Mouse (Mus musculus) cerebellum, adult 2 months (tissue): ENCODE measurements at regions not wholly inside any gene's neighbourhood (a gene's known extent, or its start where the extent isn't known, plus 50 kb on each side); places are given as distances from the start of the nearest gene placed in this dataset.

ENCODE experiments used
- DNase-seq, 2 experiments: peaks; one replicate each; pipeline ENCODE4 v3.0.0; 2021
- H3K27ac ChIP-seq: fragments of 200-500 bp; 2 replicates; pipeline ENCODE4 v1.5.1; 2012; ENCODE audit warnings: low read length, control low read depth, inconsistent platforms; ENCODE audit not compliant: insufficient read depth
- H3K27me3 ChIP-seq: fragments of 200-500 bp; 2 replicates; pipeline ENCODE4 v1.6.1; 2012; ENCODE audit warnings: inconsistent platforms, mild to moderate bottlenecking, low read length, moderate library complexity; ENCODE audit not compliant: control insufficient read depth, insufficient read depth
- H3K4me1 ChIP-seq: fragments of 200-500 bp; 2 replicates; pipeline ENCODE4 v1.6.1; 2011; ENCODE audit warnings: low read length; ENCODE audit not compliant: control insufficient read depth, insufficient read depth
- H3K4me3 ChIP-seq: fragments of 200-500 bp; replicated peaks from 2 replicates; pipeline ENCODE3; 2011; ENCODE audit warnings: mild to moderate bottlenecking, low read depth, low read length, control low read depth; ENCODE audit not compliant: insufficient read depth
- CTCF ChIP-seq: fragments of 200-500 bp; IDR thresholded peaks from 2 replicates; pipeline ENCODE4 v1.5.1; 2011; ENCODE audit warnings: low read depth, mild to moderate bottlenecking, control low read depth, low read length, moderate library complexity, borderline replicate concordance; ENCODE audit not compliant: insufficient read depth
- POLR2A ChIP-seq: fragments of 200-500 bp; IDR thresholded peaks from 2 replicates; pipeline ENCODE4 v1.6.1; 2011; ENCODE audit warnings: low read length, control low read depth, borderline replicate concordance; ENCODE audit not compliant: insufficient read depth
- WGBS: fragments of 180-500 bp; shearing (Covaris S2); methylation state at CpG from one replicate; pipeline ENCODE4 v1.1.7; 2018; 5-methylcytosine and 5-hydroxymethylcytosine counted together

DNA sequence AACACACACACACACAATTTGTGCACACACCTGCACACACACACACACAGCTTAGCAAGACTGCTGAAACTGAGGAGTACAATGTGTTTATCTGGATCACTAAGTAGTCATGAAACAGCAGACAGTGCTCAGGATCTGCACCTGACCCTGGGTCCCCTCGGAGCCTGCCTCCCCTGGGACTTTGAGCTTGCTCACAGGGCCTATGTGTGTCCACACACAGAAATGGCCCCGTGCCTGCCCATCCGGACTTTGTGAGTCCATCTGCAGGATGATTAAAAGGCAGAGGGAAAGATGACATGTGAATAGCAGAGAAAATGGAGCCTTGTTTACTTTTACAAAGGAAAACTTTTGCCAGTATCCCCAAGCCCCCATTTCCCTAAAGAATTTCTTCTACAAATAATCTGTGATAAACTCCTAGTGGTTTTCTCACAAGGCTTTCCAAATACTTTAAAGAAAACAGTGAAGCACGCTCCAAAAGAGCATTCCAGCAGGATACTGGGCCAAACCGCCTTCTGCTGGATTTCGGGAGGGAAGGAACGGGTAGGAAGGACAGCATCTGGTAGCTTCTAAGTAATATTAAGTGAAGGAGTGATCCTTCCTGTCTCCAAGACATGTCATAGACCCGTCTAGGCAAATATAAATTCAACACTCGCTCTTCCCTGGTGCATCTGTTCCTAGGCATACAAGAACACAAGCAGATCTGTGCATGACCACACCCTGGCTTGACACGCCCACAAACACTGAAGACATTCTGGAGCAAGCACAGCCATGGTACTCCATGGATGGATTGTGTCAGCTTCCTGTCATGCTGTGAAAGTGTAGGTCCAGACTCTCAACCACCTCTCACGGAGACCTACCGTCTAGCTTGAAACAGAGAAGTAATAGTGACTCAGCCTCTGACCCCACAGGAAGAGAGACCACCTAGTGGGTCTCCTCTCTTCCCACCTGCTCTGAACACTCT lies 52.1 kb upstream of the Zfp637 start:
- TF ChIP-seq POLR2A (no peak), CTCF (no peak)
- no peak for DNase-seq
- H3K4me1 ChIP-seq, result no peaks in the 10 kb centered on the region
- no peak overlapping the region for H3K27ac ChIP-seq
- H3K27me3 ChIP-seq, result no peaks in the 10 kb centered on the region
- no peak overlapping the region for H3K4me3 ChIP-seq
- 67% methylated on average over 12 of the region's 12 CpGs for WGBS

DNA sequence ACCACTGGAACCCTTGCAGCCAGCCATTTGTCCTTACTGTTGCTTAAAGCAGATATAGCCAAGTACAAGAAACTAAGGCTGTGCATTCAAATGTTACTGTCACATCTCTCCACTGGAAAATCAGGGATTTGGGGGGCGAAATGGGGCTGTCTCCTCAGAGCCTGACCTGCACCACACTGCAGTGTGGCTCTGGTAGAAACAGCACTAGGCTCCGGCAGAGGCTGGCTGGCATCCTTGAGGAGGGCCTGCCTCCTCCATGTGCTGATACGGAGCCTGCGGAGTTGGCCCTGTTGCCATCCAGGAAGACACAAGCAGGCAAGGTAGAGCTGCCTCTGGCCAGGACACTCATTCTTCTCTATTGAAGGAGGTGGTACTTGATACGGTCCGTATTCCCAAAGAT lies 50.4 kb upstream of the Zfp637 start:
- DNase-seq, result no peak
- TF ChIP-seq CTCF (no peak), POLR2A (no peak)
- WGBS, result 72% methylated on average over 6 of the region's 6 CpGs
- H3K4me1 ChIP-seq, result no peaks in the 10 kb centered on the region
- no peaks in the 10 kb centered on the region for H3K27me3 ChIP-seq
- H3K4me3 ChIP-seq, result no peak overlapping the region
- no peak overlapping the region for H3K27ac ChIP-seq
